Mouse (Mus musculus): ENCODE data around the gene Olfr65. TPM values are rescaled to one million over a fixed set of nuclear protein-coding genes. Genes with fewer than 3 reads are reported as not detected.

Gene Olfr65
- polyA plus RNA-seq (2015; fragmentation: Nextera tagmentation; extraction: Ambion mirVana) = not detected in 2 replicates

DNA sequence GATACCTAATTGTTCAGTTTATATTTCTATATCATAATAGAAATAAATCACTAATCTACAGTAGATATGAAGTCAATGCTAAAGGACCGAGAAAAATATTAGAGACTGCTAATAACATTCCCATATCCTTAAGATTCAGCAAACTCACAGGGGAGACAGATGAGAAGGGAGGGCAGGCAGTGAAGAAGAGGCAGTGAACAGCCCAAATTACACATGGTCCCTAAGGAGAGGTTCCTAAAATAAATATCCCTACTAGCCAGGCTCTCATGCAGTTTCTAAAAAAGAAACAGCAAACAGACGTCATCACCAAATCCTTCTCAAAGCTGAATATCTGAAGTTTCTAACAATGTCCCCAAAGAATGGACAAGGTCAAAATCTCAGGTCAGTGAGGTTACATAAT lies at the start of gene Olfr65:
Gene Olfr65, plus strand, starts transcription at position 301 of the 400 bp plus-strand sequence.
- H3K27ac ChIP-seq (replicated peaks) = no peak within 1 kb of the TSS
- H3K9ac ChIP-seq (replicated peaks) = no peak within 1 kb of the TSS
- H3K4me3 ChIP-seq = no peak within 1 kb of the TSS
- ATAC-seq (replicated peaks) = no peak
- no peaks in the 10 kb centered on the region for H3K36me3 ChIP-seq
- no peak within 1 kb of the TSS for H3K4me2 ChIP-seq (replicated peaks)
- no peaks in the 10 kb centered on the region for H3K27me3 ChIP-seq
- no peaks in the 10 kb centered on the region for H3K4me1 ChIP-seq
- 90% methylated on average over 2 of the region's 2 CpGs for WGBS
- H3K9me3 ChIP-seq = no peaks in the 10 kb centered on the region

DNA sequence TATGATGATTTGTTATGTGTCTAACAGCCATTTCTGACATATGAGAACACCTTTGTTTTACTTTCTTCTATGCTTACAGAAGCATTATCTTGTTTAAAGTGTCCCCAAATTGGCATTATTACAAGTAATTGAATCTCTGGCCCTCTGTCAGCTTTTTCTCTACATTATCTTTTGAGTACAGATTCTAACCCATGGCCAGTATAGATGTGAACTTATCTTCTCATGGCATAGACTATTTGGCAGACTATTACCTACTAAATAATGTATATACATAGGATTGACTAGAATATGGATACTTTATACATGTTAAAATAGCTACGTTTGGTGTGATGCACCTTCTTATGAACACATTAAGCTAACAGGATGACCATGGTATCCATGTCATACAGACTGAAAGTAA lies 48.6 kb upstream of the Olfr65 start:
- Histone ChIP-seq H3K27me3 (no peaks in the 10 kb centered on the region), H3K4me3 (no peak overlapping the region), H3K36me3 (no peaks in the 10 kb centered on the region), H3K9ac (replicated peaks) (no peak overlapping the region), H3K4me1 (no peaks in the 10 kb centered on the region), H3K4me2 (replicated peaks) (no peak overlapping the region), H3K9me3 (no peaks in the 10 kb centered on the region), H3K27ac (replicated peaks) (no peak overlapping the region)
- no peak for ATAC-seq (replicated peaks)
- 71% methylated on average over 1 of the region's 1 CpGs for WGBS

DNA sequence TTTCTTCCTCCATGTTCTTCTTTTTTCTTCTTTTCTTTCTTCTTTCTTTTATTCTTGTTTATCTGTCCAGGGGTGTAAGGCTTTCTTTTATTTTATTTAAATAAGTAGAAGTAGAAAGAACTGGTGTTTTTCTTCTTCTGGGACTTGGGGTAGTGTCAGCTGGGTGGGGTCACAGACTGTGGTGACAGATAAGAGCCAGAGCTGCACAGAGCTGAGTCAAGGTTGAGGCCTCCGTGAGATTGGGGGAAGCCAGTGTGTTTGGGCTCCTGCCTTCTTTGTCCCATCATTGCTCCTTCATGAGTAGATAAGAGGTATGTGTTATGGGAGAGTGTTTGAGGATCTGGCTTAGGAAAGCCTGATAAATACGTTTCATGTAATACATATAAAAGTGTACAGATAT lies 44.2 kb upstream of the Olfr65 start:
- Histone ChIP-seq H3K27me3 (no peaks in the 10 kb centered on the region), H3K4me3 (no peak overlapping the region), H3K4me2 (replicated peaks) (no peak overlapping the region), H3K4me1 (no peaks in the 10 kb centered on the region), H3K9me3 (no peaks in the 10 kb centered on the region), H3K36me3 (no peaks in the 10 kb centered on the region), H3K9ac (replicated peaks) (no peak overlapping the region), H3K27ac (replicated peaks) (no peak overlapping the region)
- no peak for ATAC-seq (replicated peaks)
- 71% methylated on average over 2 of the region's 2 CpGs for WGBS

DNA sequence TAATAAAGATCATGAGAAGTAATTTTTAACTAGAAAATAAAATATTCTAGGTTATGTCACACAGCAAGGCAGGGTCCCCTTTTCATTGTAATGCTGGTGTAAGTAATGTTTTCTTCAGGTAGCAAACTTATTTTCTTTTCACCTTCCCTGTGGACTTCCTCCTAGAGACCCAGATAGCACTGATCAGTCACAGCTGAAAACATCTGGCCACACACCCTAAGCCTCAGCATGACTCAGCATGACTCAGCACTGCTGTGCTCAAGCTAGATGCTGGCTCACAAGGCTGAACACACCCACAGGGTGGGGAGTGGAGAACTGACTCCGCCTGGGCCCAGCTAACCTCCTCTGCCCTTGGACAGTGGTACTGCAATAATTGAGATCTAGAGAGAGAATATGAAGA lies 42.4 kb upstream of the Olfr65 start:
- ATAC-seq (replicated peaks) = no peak
- Histone ChIP-seq H3K4me1 (no peaks in the 10 kb centered on the region), H3K27ac (replicated peaks) (no peak overlapping the region), H3K9ac (replicated peaks) (no peak overlapping the region), H3K4me3 (no peak overlapping the region), H3K27me3 (no peaks in the 10 kb centered on the region), H3K9me3 (no peaks in the 10 kb centered on the region), H3K36me3 (no peaks in the 10 kb centered on the region), H3K4me2 (replicated peaks) (no peak overlapping the region)
- 53% methylated on average over 1 of the region's 1 CpGs for WGBS

DNA sequence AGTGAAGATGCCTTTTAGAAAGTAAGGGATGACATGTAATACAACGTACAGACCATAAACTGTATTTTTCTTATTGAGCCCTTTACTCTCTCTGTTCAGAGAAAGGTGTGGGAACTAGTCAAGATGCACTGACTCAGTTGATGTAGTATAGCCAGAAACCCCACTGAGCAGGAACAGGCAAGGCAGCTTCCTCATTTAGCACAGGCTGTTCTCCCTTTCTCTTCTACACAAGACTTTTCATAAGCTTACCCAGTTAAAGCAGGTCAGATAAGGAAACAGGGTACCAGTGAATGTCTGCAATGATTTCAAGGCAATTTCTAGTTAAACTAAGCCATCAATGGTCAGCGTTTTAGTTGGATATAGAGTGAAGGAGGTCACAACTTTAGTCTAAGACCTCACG lies 41.8 kb upstream of the Olfr65 start:
- no peak overlapping the region for H3K4me2 ChIP-seq (replicated peaks)
- H3K4me3 ChIP-seq = no peak overlapping the region
- H3K27me3 ChIP-seq = no peaks in the 10 kb centered on the region
- H3K9me3 ChIP-seq = no peaks in the 10 kb centered on the region
- no peaks in the 10 kb centered on the region for H3K4me1 ChIP-seq
- no peak overlapping the region for H3K9ac ChIP-seq (replicated peaks)
- no peak for ATAC-seq (replicated peaks)
- H3K27ac ChIP-seq (replicated peaks) = no peak overlapping the region
- no peaks in the 10 kb centered on the region for H3K36me3 ChIP-seq
- 82% methylated on average over 3 of the region's 3 CpGs for WGBS

DNA sequence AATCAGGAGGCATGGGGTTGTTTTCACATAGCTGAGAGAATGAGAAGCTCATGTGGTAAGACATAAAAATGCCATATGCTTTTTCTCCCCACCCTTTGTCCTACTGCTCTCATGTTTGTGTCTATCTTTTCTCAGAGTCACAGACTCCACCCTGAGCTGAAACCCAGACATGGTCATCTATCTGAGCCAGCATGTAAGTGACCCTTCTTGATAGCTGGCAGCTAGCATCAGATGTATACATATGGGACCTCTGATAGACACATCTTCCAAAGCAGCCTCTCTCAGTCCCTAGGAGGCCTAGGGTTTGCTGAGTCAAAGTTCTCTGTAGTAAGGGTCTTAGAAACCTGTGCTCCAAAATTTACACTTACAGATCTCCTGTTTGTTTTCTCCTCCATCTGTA lies 37.6 kb upstream of the Olfr65 start:
- ATAC-seq (replicated peaks) = no peak
- Histone ChIP-seq H3K9me3 (no peaks in the 10 kb centered on the region), H3K4me2 (replicated peaks) (no peak overlapping the region), H3K4me3 (no peak overlapping the region), H3K27ac (replicated peaks) (no peak overlapping the region), H3K27me3 (no peaks in the 10 kb centered on the region), H3K9ac (replicated peaks) (no peak overlapping the region), H3K4me1 (no peaks in the 10 kb centered on the region), H3K36me3 (no peaks in the 10 kb centered on the region)

DNA sequence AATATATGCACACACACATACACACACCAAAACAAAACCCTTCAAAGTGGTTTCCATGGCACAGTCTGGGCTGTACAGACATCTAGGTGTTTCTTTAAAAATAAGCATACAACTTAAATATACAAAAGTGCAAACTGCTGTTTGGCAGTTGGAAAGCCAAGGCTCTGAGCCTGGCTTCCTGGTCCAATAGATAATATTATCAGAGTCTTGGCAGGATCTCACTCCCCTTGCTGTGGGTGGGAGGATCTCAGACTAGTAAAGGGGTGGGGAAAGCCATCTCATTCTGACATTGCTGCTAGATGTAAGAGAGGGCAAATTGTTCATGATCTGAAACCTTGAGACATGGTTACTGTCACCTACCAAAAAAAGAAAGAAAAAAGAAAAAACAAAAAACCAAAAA lies 32.6 kb upstream of the Olfr65 start:
- Histone ChIP-seq H3K27me3 (no peaks in the 10 kb centered on the region), H3K4me3 (no peak overlapping the region), H3K36me3 (no peaks in the 10 kb centered on the region), H3K9me3 (no peaks in the 10 kb centered on the region), H3K27ac (replicated peaks) (no peak overlapping the region), H3K9ac (replicated peaks) (no peak overlapping the region), H3K4me1 (no peaks in the 10 kb centered on the region), H3K4me2 (replicated peaks) (no peak overlapping the region)
- no peak for ATAC-seq (replicated peaks)

DNA sequence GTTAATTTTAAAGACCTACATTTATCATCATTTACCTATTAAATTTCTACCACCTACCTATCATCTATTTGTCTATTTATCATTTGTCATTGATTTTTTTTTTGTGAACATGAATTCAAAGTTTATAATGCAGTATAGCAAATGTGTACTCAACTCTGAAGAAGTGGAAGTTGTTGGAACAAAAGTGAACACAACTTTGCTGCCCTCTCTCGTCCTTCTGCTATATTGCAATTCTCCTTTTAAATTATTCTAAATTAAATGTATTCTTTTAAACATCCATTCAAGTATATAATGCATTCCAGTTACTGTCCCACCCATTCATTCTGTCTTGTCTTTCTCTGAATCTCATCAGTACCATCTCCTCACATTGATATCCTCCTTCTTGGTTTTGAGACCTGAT lies 30.2 kb upstream of the Olfr65 start:
- Histone ChIP-seq H3K36me3 (no peaks in the 10 kb centered on the region), H3K9ac (replicated peaks) (no peak overlapping the region), H3K4me2 (replicated peaks) (no peak overlapping the region), H3K4me3 (no peak overlapping the region), H3K4me1 (no peaks in the 10 kb centered on the region), H3K9me3 (no peaks in the 10 kb centered on the region), H3K27me3 (no peaks in the 10 kb centered on the region), H3K27ac (replicated peaks) (no peak overlapping the region)
- no peak for ATAC-seq (replicated peaks)
- WGBS = 9% methylated on average over 1 of the region's 1 CpGs

DNA sequence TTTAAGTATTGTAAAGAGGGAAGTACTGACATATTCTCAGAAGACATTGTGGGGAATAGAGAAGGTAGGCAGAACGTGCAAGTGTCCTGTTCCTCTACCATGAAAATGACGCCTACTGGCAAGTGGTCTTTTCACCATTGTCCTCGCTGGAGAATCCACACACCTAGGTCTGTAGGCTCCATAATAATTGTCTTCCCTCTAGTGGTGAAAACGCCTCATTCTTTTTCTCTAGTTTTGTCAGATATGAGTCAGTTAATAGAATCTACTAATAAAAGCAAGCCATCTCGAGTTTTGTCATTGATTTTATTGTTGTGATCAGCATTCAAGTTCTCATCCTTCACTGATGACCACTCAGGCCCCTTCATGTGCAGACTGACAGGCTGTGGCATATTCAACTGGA lies 28.8 kb upstream of the Olfr65 start:
- Histone ChIP-seq H3K4me1 (no peaks in the 10 kb centered on the region), H3K9me3 (no peaks in the 10 kb centered on the region), H3K27ac (replicated peaks) (no peak overlapping the region), H3K36me3 (no peaks in the 10 kb centered on the region), H3K4me3 (no peak overlapping the region), H3K4me2 (replicated peaks) (no peak overlapping the region), H3K9ac (replicated peaks) (no peak overlapping the region), H3K27me3 (no peaks in the 10 kb centered on the region)
- 50% methylated on average over 5 of the region's 5 CpGs for WGBS
- ATAC-seq (replicated peaks) = no peak

DNA sequence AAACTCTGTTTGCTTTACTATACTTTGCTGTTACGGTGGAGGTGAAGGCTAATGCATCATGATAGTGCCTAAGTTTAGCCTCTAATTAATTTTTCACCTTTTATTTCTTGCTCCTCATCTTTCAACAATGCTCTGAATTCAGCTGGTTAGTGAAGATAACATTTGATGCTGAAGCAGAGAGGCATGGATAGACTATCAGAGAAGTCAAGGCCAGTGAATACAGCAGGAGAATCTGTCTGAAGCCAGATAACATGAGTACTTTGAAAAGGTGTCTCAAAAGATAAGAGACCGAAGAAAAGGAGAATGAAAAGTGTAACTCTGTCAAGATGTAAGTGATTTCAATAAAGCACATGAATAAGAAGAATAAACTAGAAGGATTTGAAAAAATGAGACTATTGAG lies 26.2 kb upstream of the Olfr65 start:
- H3K4me3 ChIP-seq = no peak overlapping the region
- no peak for ATAC-seq (replicated peaks)
- no peaks in the 10 kb centered on the region for H3K36me3 ChIP-seq
- H3K9ac ChIP-seq (replicated peaks) = no peak overlapping the region
- H3K4me2 ChIP-seq (replicated peaks) = no peak overlapping the region
- no peak overlapping the region for H3K27ac ChIP-seq (replicated peaks)
- H3K4me1 ChIP-seq = no peaks in the 10 kb centered on the region
- no peaks in the 10 kb centered on the region for H3K9me3 ChIP-seq
- no peaks in the 10 kb centered on the region for H3K27me3 ChIP-seq
- WGBS = 78% methylated on average over 2 of the region's 2 CpGs

DNA sequence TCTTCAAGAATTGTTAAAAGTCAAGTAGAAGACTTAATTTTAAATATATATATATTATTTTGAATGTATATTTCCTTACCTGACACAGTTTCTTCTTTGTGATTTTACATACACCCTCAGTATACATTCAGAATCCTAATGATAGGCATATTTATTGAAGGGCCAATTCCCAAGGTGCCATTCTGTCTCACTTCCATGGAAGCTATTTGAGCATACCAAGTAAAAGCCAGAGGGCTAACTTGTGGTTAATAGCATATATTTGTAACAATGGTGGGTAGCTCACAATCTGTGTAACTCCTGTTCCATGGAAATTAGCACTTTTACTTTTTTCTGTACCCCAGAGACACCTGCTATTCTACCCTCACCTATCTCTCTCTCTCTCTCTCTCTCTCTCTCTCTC lies 17.1 kb upstream of the Olfr65 start, which contains the start of gene Olfr66:
Gene Olfr66, minus strand, starts transcription at position 101 of the 400 bp plus-strand sequence.
- H3K4me1 ChIP-seq = no peaks in the 10 kb centered on the region
- H3K36me3 ChIP-seq = no peaks in the 10 kb centered on the region
- no peak for ATAC-seq (replicated peaks)
- H3K9me3 ChIP-seq = no peaks in the 10 kb centered on the region
- H3K4me2 ChIP-seq (replicated peaks) = no peak within 1 kb of the TSS
- no peak within 1 kb of the TSS for H3K4me3 ChIP-seq
- H3K27me3 ChIP-seq = no peaks in the 10 kb centered on the region
- H3K27ac ChIP-seq (replicated peaks) = no peak within 1 kb of the TSS
- no peak within 1 kb of the TSS for H3K9ac ChIP-seq (replicated peaks)

DNA sequence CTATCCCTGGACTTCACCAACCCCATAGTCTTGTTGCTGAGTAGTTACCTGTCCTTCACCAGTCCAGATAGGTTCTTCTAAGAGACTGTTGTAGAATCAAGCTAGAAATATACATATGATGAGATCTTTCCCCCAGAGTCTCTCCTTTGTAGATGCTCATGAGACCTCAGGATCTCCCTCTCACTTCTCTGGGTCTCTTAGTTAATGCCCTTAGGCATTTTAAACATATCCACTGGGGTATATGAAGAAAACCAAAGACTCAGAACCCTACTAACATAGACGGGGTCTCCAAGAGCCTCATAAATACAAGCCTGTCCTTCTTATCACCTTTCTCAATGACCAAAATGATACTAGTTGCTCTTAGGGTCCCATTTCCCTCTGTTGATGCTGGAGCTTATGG lies 8.9 kb upstream of the Olfr65 start, which contains the start of gene Olfr64:
Gene Olfr64, minus strand, starts transcription at position 101 of the 400 bp plus-strand sequence.
- Histone ChIP-seq H3K27me3 (no peaks in the 10 kb centered on the region), H3K4me1 (no peaks in the 10 kb centered on the region), H3K36me3 (no peaks in the 10 kb centered on the region), H3K4me3 (no peak within 1 kb of the TSS), H3K27ac (replicated peaks) (no peak within 1 kb of the TSS), H3K9ac (replicated peaks) (no peak within 1 kb of the TSS), H3K4me2 (replicated peaks) (no peak within 1 kb of the TSS), H3K9me3 (no peaks in the 10 kb centered on the region)
- ATAC-seq (replicated peaks) = no peak
- WGBS = 86% methylated on average over 1 of the region's 1 CpGs

DNA sequence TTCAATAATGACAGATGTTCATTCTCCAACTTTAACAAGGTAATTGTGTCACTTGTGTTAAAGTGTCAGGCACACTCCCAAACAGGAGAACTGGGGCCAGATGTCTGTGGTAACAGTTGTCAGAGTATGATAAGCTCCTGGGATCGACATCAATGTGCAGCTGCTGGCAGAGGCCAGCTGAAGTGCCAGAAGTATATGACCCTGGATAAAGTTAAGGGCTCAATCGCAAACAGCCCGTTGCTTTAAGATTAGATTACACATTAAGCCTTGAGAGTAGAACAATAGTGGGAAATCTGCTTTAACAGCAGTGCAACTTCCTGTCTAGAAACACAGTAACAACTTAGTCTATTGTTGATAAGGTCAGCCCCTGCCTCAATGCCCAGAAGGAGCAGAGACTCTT lies 6.8 kb downstream of the Olfr65 start:
- no peak overlapping the region for H3K27ac ChIP-seq (replicated peaks)
- no peak overlapping the region for H3K4me3 ChIP-seq
- WGBS = 65% methylated on average over 3 of the region's 3 CpGs
- no peaks in the 10 kb centered on the region for H3K27me3 ChIP-seq
- H3K36me3 ChIP-seq = no peaks in the 10 kb centered on the region
- no peaks in the 10 kb centered on the region for H3K9me3 ChIP-seq
- no peak overlapping the region for H3K4me2 ChIP-seq (replicated peaks)
- no peak overlapping the region for H3K9ac ChIP-seq (replicated peaks)
- ATAC-seq (replicated peaks) = no peak
- H3K4me1 ChIP-seq = no peaks in the 10 kb centered on the region
